Mouse (Mus musculus) CD4-positive naive resting alpha-beta T cell, adult 57 days (primary cell): ENCODE data around the gene Prrc2c. TPM values are rescaled to one million over a fixed set of nuclear protein-coding genes. Genes with fewer than 3 reads are reported as not detected.

ENCODE experiments used
- total RNA-seq: library from RNA; stranded (reverse); gene quantifications from one replicate; pipeline ENCODE4 v1.2.4, GENCODE M21; 2023

The Prrc2c gene
- total RNA-seq, result 595 TPM

GRCm38 (mm10) chr1:162740401-162740835 is at the start of gene Prrc2c:
Gene Prrc2c, minus strand, starts transcription at chr1:162740556.

GRCm38 (mm10) chr1:162658119-162658518 is 82.2 kb downstream of the Prrc2c start, which contains the start of gene Myocos:
Gene Myocos, minus strand, starts transcription at chr1:162658219.

GRCm38 (mm10) chr1:162639051-162639750 is 101.2 kb downstream of the Prrc2c start, which contains the start of gene Myoc:
Gene Myoc, plus strand, starts transcription at chr1:162639155.

Other genes starting within 250 kb of the Prrc2c start
- gene Mettl13, start 192.0 kb downstream of the Prrc2c start, total RNA-seq, result 14.6 TPM
- gene Vamp4, start 170.0 kb downstream of the Prrc2c start, total RNA-seq, result 81.3 TPM
- not detected for gene Myoc, start 101.4 kb downstream of the Prrc2c start, total RNA-seq
- gene Myocos, start 82.3 kb downstream of the Prrc2c start, total RNA-seq, result 0.80 TPM
- not detected for gene Fmo4, start 73.4 kb upstream of the Prrc2c start, total RNA-seq
- gene Fmo1, start 126.1 kb upstream of the Prrc2c start, total RNA-seq, result 0.38 TPM
- 0.50 TPM for gene Fmo2, start 158.2 kb upstream of the Prrc2c start, total RNA-seq
- gene Fmo6, start 197.0 kb upstream of the Prrc2c start, total RNA-seq, result not detected
- not detected for gene Fmo3, start 244.0 kb upstream of the Prrc2c start, total RNA-seq